Mouse (Mus musculus) left cerebral cortex, adult 8-10 months (tissue): ENCODE measurements at regions not wholly inside any gene's neighbourhood (a gene's known extent, or its start where the extent isn't known, plus 50 kb on each side); places are given as distances from the start of the nearest gene placed in this dataset.
A peak's percentile ranks its signal among the peaks of the same experiment; 100 is the strongest.
"Not testable (repeated sequence)": the region's sequence is repeated elsewhere in the genome, so short reads cannot be mapped to it uniquely, and the experiment has no call there.

Experiments
- DNase-seq, 2 experiments: peaks; one replicate each; pipeline ENCODE4 v3.0.0; 2022; ENCODE audit warnings: low spot score in 2 of 2

DNA sequence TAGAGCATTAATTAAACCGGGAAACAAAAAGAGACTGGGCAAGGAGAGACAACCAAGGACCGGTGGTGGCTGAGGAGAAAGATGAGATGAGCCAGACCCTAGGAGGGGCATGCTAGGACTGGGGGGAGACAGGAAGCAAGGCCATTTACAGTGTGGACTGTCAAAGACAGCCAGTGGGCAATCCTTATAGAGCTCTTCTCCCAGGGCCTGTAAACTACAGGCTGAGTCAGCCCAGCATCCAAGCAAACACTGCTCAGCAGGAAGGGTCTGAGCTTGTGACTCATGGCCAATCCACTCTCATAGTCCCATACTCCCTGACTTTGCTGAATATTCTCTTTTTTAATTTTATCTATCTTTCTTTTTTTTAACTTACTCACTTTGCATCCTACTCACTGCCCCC lies 350.3 kb upstream of the Cdh5 start:
- DNase-seq = no peak

DNA sequence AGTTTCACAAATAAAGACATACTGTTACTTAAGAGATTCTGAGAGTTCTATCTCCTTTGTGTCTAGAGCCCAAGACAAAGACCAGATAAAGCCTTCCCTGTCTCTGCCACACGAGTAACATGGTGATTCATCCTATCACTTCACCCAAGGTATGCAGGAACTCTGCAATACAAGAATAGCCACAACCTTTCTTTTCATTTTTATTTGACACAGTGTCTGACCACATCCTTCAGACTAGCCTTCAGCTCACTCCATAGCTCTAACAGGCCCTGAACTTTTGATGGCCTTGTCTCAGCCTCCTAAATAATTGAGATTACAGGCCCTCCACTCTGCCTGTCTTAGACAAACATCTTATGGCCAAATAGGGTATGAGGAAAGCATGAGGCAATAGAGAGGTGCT lies 337.6 kb upstream of the Cdh5 start:
- DNase-seq = no peak

DNA sequence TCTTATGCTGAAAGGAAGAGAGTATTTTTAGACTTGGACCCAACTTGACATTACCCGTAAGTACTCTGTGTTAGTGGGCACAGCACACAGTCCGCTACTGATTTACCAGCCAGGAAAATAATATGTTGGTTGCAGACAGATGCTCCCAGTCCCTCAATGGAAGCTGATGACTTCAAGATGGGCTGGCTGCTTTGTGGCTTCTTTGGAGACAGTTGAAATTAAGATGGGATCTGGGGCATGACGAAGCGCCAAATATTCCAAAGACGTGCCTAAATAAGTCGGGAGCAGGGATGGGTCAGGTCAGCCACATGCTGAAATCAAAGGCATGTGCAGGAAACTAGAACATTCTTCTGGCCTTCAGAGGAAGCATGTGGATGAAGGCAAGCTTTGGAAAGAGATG lies 321.8 kb upstream of the Cdh5 start:
- DNase-seq = no peak

DNA sequence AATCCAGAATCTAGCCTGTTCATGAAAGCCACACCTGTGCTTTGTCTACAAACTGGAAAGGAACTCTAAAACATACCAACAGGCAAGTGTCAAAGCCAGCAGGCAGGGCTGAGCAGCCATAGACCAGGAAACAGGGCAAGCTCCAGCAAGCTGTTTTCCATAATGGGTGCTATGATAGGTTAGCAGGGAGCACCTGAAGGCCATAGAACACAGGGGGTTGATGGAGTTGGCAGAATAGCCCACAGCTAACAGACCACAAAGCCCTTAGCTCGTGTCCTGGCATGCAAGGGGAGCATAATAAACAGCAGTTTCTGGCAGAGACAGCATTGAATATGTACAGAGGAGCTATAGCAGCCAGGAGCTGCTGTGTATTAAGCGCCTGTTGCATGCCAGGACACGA lies 313.1 kb upstream of the Cdh5 start:
- no peak for DNase-seq

DNA sequence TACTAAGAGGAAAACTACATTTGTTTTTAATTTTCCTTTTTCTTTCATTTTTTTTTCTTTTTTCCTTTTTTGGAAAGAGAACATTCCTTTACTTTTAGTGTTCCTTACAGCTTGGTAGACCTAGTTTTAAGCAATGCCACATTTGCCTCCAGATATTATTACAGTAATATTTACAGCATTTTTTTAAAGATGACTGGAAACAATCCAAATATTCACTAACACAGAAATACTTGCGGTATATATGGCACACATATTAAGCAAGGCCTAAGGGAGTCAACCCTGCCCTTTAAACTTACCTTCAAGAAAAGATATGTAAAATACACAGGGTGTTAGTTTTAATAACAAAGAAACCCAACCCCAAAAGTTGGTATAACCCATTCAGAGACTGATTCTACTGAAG lies 308.1 kb upstream of the Cdh5 start:
- DNase-seq = no peak

DNA sequence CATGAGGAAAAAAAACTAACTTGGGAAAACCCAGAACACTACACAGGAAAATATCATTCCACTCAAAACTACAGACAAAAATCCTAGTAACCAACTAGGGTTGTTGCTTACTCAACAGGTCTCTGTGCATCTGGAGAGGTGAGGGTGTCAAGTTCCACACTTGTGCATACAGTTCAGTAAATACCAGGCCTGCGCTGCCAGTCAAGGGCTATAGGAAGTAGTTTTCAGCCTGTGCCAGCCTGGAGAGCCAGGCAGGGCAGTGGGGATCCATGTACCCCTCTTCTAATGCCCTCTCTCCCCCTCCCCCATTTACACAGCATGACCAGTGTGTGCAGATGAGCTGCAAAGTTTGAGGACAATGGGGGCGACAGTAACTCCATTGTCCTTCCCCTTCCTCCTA lies 302.8 kb upstream of the Cdh5 start:
- DNase-seq = not testable (repeated sequence)

DNA sequence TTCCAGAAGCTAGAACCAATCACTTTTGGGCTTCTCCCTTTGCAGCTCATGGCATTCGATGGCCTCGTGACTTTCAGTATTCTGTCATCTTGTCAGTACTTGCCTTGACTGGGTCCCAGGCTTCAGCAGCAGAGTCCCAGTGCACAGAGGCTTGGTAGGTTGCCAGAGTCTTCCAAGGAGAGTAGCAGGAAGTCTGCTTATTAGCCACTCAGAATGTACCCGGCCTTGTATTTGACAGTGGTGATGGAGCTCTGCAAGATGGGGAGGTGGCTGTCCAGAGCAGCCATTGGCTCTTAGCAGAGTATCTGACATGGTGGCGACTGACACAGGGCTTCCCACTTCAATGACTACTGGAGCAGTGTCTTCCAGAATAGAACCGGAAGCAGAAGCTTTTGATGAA lies 293.3 kb upstream of the Cdh5 start:
- no peak for DNase-seq

DNA sequence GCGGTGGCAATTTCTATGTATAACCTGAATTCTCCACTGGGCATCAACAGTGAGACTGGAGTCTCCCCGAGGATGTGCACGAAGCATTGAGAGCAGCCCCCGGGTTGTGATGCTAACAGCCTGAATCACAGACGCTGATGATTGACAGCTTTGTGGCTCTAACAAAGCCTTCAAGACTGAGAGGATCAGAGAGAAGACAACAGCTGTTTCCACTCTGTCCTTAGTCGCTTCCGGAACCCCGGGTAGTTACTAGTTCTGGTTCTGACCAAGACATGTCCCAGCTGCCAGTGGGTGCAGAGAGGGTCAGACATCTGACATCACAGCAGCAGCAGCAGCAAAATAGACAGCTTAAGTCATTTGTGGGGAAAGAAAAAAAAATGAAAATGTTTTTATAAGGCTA lies 292.8 kb upstream of the Cdh5 start:
- DNase-seq = no peak

DNA sequence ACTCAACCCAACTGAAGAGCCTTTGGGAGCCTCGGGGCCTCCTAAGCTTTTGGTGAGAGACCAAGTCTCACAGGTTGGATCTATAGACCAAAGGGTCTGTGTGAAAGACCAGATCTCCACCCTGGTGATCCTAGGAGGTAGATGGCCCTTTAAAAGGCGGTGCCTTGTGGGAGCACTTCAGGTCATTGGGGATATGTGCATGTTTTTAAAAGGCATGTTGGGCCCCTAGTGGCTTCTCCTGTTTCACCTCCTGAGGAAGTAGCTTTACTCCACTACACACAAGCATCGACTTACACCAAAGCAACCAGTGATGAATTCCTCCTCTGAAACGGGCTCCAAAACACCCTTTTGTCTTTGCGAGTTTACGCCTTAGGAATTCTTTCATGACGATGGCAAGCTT lies 292.3 kb upstream of the Cdh5 start:
- DNase-seq = no peak

DNA sequence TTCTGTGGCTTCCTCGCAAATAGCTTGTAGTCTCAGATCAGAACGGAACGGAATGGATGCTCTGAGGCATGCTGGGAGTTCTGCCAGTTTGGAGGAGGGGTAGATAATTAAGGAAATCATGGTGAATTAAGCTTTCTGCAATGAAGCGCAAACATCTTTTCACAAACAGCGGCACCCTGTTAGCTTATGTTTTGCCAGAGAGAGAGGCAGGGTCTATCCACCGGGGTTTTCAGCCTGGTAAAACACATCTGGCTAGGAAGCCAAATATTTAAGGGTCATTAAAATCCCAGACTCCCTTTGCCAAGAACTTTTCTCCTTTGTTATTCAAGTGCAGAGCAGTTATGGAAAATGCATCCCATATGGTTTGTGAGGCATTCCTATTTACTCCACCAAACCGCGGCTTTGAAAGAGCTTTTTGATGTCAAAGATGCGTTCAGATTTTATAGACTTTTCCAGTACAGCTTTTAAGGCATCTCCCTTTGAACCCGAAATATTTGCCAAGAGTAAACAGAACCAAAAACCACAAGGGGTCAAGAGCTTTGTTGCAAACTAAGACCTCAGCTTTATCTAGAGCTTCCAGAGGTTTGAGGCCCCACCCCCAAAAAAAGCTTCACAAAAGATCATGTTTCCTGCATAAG lies 287.4 kb upstream of the Cdh5 start:
- DNase-seq = no peak

DNA sequence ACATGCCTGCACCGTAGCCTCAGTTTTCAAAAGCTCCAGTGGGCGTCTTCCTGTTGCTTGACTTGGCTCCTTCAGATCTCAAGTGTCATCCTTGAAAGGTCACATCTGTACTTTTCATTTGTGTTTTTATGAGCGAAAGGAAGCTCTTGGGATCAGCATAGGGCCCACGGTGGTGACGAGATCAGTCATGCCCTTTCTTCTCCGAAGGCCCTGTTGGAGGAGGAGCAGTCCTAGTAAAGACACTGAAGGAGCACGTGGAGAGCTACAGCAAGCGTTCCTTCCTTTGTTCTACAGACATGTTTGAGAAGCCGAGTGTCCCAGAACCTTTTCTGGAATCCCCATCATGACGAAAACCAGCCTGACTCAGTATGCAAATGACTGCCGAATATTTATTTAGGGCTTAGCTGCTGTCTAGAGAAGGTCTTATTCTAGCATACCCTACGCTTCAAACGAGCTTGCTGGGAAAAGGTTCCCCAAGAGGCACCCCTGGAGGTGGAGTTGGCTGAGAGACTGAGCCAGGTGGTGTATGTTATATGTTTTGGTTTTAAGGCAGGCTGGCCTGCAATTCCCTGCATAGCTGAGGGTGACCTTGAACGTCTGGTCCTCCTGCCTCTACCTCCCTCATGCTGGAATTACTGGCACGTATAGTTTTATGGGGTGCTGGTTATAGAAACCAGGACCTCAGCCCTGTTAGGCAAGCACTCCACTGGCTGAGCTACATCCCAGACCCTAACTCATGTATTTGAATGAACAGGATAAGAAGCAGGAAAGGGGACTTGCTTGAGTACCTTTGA lies 285.1 kb upstream of the Cdh5 start:
- no peak for DNase-seq

DNA sequence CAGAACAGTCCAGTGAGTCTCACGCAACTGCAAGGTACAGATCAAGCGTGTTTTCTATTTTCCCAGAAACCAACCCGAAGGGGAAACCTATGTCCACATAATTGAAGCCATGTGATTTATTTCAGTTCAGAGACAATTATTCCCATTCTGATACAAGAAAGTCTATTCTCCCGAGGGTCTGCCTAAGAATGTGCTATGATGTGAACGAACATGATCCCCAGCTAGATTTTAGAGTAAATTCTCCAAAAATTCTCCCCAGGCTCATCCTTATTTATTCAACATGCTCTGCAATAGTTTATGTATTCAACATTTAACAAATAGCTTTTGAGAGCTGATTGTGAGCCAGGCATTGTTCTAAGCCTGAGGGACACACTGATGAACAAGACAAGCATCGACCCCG lies 277.9 kb upstream of the Cdh5 start:
- DNase-seq = no peak

DNA sequence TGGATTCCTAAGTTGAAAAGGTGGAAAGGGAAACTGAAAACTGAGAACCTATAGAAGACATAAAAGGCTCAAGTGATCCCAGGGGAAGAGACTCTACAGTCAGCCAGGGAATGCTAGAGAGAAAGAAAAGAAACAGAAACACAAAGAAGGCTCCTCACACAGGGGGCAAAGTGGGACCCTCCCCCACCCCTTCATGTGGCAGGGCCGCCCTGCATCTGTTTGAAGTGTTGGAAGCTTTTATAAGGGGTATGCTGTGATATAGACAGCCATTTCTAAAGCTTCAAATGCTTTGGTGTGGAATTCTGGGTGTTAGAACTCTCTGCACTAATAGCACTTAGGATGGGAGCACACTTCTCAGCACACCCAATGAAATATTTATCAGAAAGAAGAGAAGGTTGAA lies 276.7 kb upstream of the Cdh5 start:
- DNase-seq = no peak

DNA sequence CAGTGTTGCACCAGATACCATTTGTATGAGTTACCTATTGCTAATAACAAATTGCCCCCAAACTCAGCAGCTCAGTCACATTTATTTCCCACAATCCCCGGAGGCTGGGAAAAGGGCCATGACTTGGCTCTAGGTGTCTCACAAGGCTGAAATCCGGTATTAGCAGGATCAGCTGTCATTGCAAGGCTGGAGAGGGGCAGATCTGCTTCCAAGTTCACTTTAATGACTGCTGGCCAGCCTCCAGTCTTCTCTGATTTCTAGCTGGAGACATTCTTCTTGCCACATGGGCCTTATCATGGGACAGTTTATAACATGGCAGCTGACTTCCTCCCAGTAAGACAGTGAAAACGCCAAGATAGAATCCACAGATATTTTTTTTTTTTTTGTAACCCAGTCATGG lies 276.1 kb upstream of the Cdh5 start:
- no peak for DNase-seq

DNA sequence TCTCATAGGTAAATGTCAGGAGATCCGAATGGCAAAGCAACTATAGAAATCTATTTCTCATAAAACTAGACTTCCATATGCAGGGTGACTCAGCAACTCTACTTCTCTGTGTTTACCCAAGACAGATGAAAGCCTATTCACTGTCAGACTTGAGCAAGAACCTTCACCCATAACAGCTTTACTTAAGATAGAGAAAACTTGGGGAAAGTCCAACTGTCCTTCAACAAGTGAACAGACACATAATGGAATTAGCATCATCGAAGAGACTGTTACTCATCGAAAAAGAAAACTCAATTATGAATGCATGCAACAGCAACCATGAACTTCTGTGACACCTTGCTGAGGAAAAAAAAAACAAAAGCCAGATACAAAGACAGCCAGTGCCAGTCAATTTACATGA lies 271.0 kb upstream of the Cdh5 start:
- no peak for DNase-seq

DNA sequence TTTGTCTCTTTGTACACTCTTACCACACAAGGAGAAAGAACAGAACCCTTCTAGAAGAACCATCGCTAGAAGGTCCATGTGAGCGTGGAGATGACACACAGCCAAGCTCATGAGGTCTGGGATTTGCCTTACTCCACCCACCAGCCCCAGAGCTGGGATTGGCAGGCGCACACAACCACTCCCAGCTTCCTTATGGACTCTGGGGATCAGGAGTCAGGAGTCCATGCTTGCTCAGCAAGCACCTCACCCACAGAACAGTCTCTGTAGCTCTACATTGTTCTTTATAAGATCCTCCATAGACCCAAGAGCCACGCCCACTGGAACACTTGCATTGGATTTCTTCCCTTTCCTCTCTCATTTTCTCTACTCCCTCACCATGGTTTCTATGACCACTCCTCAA lies 261.4 kb upstream of the Cdh5 start:
- no peak for DNase-seq

DNA sequence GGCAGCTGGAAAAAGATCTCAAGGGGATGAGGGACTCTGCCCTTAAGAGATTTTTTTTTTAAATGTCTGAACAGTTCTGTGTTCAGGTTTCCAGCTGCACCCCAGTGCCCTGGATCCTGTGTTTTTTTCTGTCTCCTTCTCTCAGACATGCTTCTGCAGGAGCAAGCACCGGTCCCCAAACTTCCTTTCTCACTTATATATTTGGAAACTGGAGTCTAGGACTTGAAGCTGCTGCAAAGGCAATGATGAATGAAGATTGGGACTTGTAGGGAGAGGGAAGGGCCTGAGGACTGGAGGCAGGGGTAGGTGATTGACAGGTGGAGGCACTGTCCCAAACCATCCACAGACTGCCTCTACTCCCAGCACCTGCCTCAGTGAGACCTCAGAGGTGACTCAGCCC lies 255.5 kb upstream of the Cdh5 start:
- no peak for DNase-seq

DNA sequence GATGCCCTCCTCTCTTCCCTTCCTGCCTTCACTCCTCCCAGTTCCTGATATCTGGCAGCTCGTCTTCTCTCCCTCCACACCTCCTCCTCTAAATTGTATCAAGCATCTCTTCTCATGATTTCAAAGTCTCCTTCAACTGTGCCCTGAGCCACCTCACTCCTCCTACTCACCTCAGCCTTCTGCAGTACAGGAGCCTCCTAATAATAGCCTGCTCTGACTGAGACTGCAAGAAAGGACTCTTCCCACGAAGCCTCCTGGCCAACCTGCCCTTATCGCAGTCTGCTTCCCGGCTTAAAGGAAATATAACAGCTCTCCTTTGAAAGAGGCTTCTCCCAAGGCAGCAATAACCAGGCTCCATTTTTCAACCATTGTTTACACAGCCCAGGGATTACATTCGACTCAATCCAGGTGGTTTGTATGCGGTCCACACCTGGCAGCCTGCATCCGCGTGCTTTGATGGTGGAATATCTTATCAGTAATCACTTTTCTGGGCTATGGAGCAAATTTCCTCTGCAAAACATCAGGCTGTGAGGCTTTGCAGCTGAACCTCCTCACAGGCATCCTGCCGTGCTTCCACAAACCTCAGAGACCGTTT lies 254.9 kb upstream of the Cdh5 start:
- peak in 1 of 2 experiments; percentile 37 for DNase-seq

DNA sequence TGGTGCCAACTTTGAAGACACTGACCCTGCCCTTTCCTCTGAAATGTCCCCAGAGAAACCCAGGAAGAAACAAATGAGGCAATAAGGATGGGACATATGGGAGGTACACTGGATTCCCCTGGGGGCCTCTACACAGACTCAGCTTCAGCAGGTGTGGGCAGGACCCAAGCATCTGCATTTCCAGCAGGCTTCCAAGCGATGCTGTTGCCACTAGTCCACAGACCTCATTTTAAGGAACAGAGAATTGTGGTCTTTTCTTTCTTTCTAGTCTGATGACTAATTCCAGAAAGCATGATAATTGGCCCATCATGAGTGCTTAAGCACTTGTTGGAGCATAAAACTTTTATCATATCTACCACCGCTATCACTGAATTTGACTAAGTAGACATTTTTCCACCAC lies 251.6 kb upstream of the Cdh5 start:
- DNase-seq = no peak

DNA sequence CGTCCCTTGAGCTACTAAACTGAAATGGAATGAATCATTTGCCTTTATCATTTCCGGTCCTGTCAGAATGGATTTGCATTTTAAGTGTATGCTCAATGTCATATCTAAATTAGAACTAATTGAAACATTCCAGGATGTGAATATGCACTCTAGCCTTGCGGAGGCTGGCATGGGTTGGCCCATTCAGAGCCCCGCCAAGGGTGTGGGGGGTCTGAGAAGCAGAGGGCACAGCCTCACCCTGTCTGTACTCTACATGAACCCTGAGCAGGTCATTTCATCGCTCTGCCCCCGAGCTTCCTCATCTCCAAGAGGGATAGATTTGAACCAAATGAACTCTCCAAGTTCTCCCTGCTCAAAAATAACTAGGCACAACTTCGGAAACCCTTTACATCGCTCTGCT lies 250.1 kb upstream of the Cdh5 start:
- DNase-seq = no peak

DNA sequence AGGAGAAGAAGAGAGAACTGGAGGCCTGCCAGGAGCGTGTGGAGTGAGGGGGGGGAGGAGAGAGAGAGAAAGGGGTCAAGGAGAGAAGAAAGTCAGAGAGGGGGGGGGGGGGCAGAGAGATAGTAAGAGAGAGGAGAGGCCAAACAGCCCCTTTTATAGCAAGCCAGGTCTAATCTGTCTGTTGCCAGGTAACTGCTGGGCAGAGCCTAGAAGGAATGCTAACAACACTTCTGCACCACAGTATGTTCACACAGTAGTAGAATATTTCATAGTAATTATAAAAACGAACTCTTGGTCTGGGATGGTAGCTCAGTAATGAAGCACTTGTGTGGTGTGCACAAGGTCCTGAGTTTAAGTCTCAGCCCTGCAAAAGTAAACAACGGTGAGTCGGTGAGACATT lies 248.4 kb upstream of the Cdh5 start:
- no peak for DNase-seq

DNA sequence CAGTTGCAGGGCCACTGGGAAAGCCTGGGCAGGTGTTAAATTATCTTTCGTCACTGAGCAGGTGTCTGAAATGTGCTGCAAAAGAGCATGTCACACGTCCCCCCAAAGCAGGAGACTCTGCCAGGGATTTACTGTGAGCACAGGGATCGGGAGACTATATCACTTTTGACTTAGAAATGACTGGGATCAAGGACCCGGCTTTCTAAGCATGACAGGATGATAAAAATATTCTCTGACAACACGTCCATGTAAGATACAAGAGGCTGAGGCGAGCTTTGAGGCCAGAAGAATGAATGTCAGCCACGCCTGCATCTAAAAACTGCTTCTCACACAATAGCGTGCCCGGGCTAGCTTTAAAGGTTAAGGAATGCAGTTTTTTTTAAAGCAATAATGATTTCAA lies 246.1 kb upstream of the Cdh5 start:
- no peak for DNase-seq

DNA sequence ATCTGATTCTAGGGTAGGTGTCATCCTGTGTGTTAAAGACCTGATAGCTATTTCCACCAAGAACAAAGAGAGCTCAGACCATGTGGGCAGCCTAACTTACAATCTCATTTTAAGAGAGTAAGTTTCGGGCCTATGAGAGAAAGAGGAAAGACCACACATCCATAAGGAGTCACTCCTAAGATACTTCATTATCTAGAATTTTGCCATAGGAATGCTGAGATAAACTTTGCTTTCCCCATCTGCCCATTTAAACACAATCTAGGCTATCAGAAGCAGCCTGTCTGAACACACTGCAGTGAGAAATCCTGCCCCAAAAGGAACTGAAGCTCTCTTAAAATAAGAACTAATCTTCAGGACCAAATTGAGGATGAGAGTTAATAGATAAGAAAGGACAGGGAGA lies 242.3 kb upstream of the Cdh5 start:
- no peak for DNase-seq
